Mouse (Mus musculus) liver, adult 2 months (tissue): ENCODE measurements around the gene Slc34a3.

Source experiments
- CTCF ChIP-seq: fragments of 200-500 bp; IDR thresholded peaks from 2 replicates; pipeline ENCODE4 v1.5.1; 2011; ENCODE audit warnings: low read depth, low read length, control low read depth
- POLR2A ChIP-seq: fragments of 200-500 bp; IDR thresholded peaks from 2 replicates; pipeline ENCODE4 v1.6.1; 2011; ENCODE audit warnings: low read length, control low read depth; ENCODE audit not compliant: insufficient read depth; ENCODE audit errors: extremely low read depth

DNA sequence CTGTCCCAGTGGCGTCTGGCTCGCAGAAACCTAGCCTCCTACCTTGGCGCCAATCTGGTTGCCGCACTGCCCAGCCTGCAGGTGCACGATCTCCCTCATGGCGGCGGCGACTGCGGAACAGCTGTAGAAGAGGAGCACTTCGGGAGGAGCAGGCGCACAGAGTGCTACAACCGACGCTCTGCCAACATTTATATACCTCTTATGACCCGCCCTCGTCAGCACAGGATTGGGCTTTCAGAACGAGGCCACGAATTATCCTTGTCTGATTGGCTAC is 9.7 kb downstream of the Slc34a3 start, which contains the start of gene Tubb4b:
- TF ChIP-seq POLR2A (peak; percentile 99), CTCF (peak; percentile 34; the same call in 1 of the 2 replicates)
